Mouse (Mus musculus) liver, postnatal 0 days (tissue): ENCODE measurements around the gene Mob3b. TPM values are rescaled to one million over a fixed set of nuclear protein-coding genes. Genes with fewer than 3 reads are reported as not detected.

Experiments used
- ATAC-seq: fragments of 200-750 bp; cut with Nextera tagmentation; 2 replicates; pipeline ENCODE4 v1.8.0; 2017; ENCODE audit warnings: mild to moderate bottlenecking, moderate library complexity
- DNase-seq: peaks from one replicate; pipeline ENCODE4 v3.0.0-alpha.2; 2016
- H3K27ac ChIP-seq: fragments of 300-500 bp; sonication (generic); 2 replicates; pipeline ENCODE4 v1.5.1; 2014; ENCODE audit warnings: antibody characterized with exemption, moderate library complexity, mild to moderate bottlenecking, low read depth
- H3K27me3 ChIP-seq: fragments of 300-500 bp; sonication (generic); 2 replicates; pipeline ENCODE4 v1.6.1; 2014; ENCODE audit warnings: low read length, control low read depth, mixed read lengths; ENCODE audit not compliant: insufficient read depth
- H3K36me3 ChIP-seq: fragments of 300-500 bp; sonication (generic); replicated peaks from 2 replicates; pipeline ENCODE4 v1.6.1; 2014; ENCODE audit warnings: mild to moderate bottlenecking, control low read depth, low read length, moderate library complexity, mixed read lengths; ENCODE audit not compliant: insufficient read depth
- H3K4me1 ChIP-seq: fragments of 300-500 bp; sonication (generic); 2 replicates; pipeline ENCODE4 v1.6.1; 2014; ENCODE audit warnings: antibody characterized with exemption, mild to moderate bottlenecking, control low read depth; ENCODE audit not compliant: insufficient read depth
- H3K4me2 ChIP-seq: fragments of 300-500 bp; sonication (generic); 2 replicates; pipeline ENCODE4 v1.6.1; 2014; ENCODE audit warnings: low read depth, mild to moderate bottlenecking, low read length, moderate library complexity, mixed read lengths
- H3K4me3 ChIP-seq: fragments of 300-500 bp; sonication (generic); 2 replicates; pipeline ENCODE4 v1.5.1; 2014; ENCODE audit warnings: low read depth, low read length
- H3K9ac ChIP-seq: fragments of 300-500 bp; sonication (generic); replicated peaks from 2 replicates; pipeline ENCODE4 v1.6.1; 2014; ENCODE audit warnings: mild to moderate bottlenecking, moderate library complexity
- H3K9me3 ChIP-seq: fragments of 300-500 bp; sonication (generic); 2 replicates; pipeline ENCODE4 v1.6.1; 2016; ENCODE audit warnings: mild to moderate bottlenecking, control low read depth, low read length, mixed read lengths
- CTCF ChIP-seq: sonication (generic); IDR thresholded peaks from 2 replicates; pipeline ENCODE4 v1.5.1; 2016; ENCODE audit warnings: antibody characterized with exemption, low read depth
- EP300 ChIP-seq: IDR thresholded peaks from 2 replicates; pipeline ENCODE4 v1.6.1; 2016; ENCODE audit warnings: antibody characterized with exemption, low read depth, mild to moderate bottlenecking
- WGBS: fragments of 180-500 bp; shearing (Covaris S2); extraction: QIAGEN DNeasy Blood & Tissue Kit; methylation state at CpG from one replicate; pipeline ENCODE4 v1.1.7; 2014; ENCODE audit not compliant: insufficient replicate concordance; 5-methylcytosine and 5-hydroxymethylcytosine counted together
- polyA plus RNA-seq: library from polyadenylated mRNA; unstranded; fragments of >200 nt; fragmentation: Nextera tagmentation; extraction: Ambion mirVana; gene quantifications from 2 replicates; pipeline ENCODE4 v1.2.1, GENCODE M21; 2015

Mob3b gene
- polyA plus RNA-seq, 1 experiment from 2014 or later: 13.6 TPM

DNA sequence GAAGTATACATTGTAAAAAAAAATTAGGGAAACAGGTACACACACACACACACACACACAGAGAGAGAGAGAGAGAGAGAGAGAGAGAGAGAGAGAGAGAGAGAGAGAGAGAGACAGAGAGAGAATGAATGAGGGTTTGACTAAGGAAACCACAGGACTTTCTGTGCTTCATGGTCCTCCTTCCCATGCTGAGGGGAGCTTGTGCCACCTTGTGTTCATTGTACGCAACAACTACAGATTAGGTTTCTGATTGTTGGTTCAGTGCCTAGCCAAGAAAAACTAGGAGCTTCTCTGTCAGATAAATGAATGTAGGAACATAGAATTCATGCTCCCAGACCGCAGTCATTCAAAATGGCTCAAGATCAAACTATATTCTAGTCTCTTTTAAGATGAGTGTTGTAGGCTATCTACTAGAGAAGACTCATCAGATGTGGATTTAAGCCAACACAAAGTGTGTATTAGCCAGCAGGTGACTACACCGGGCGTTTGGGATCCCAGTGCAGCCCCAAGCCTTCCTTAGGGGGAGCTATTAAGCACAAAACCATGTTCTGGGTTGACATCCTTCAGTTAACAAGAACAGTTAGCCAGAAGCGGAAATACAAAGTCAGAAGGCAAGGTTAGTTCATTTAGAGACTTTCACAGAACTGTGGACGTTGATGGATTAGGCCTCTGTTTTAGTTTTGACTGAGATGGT is 235.0 kb downstream of the Mob3b start:
- 58% methylated on average over 6 of the region's 6 CpGs for WGBS
- peak; percentile 62 for ATAC-seq

DNA sequence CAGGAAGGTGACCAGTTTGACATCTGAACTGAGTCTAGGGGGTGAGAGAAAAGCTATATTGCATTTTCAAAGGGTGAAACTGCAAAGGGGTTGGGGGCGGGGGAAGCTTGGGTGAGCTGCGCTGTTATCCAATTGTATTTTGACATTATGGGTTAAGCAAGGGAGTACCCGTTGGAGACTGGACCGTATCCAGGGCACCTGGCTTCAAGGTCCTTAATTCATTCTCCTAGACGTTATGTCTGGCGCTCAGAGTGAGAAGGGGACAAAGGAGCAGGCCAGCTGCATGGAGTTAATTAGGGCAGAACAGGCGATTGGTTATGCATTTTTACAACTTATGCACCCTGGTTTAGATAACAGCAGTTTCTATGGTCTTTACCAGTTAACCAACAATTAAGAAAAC is 239.9 kb downstream of the Mob3b start:
- Histone ChIP-seq H3K4me3 (no peak overlapping the region), H3K4me2 (no peak overlapping the region), H3K27ac (no peak overlapping the region), H3K4me1 (no peaks in the 10 kb centered on the region), H3K9me3 (no peaks in the 10 kb centered on the region), H3K27me3 (no peaks in the 10 kb centered on the region), H3K36me3 (no peaks in the 10 kb centered on the region), H3K9ac (no peak overlapping the region)
- TF ChIP-seq EP300 (no peak), CTCF (no peak)
- 75% methylated on average over 7 of the region's 7 CpGs for WGBS
- DNase-seq (no peak), ATAC-seq (no peak)

More for the DNA sequence above, 235.0 kb downstream of the Mob3b start:
- Histone ChIP-seq H3K9ac (no peak overlapping the region), H3K4me1 (no peaks in the 10 kb centered on the region), H3K27ac (no peak overlapping the region), H3K9me3 (no peaks in the 10 kb centered on the region), H3K36me3 (no peaks in the 10 kb centered on the region), H3K4me3 (no peak overlapping the region), H3K4me2 (no peak overlapping the region), H3K27me3 (no peaks in the 10 kb centered on the region)
- DNase-seq: no peak
- no peak for TF ChIP-seq EP300
- TF ChIP-seq CTCF: peak; percentile 91

DNA sequence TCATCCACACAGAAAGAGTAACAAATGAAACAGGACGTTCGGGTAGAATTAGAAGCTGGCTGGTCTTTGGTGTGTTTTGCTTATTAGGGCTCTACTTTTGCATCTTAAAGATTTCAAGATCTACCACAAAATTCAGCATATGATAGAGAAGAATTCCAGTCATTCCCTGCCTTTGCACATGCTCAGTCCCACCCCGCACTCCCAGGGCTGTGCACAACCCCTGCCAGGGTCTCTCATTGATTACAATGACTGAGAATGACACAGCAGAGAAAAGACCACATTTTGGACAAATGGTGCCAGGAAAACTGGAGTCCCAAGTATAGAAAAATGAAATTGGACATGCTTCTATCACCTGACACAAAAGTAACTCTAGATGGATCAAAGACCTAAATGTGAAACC is 245.1 kb downstream of the Mob3b start:
- Histone ChIP-seq H3K36me3 (no peaks in the 10 kb centered on the region), H3K9me3 (no peaks in the 10 kb centered on the region), H3K27me3 (no peaks in the 10 kb centered on the region), H3K4me3 (no peak overlapping the region), H3K27ac (no peak overlapping the region), H3K4me1 (no peaks in the 10 kb centered on the region), H3K4me2 (no peak overlapping the region), H3K9ac (no peak overlapping the region)
- TF ChIP-seq EP300 (no peak), CTCF (no peak)
- ATAC-seq: no peak
- no peak for DNase-seq
- 73% methylated on average over 3 of the region's 3 CpGs for WGBS

DNA sequence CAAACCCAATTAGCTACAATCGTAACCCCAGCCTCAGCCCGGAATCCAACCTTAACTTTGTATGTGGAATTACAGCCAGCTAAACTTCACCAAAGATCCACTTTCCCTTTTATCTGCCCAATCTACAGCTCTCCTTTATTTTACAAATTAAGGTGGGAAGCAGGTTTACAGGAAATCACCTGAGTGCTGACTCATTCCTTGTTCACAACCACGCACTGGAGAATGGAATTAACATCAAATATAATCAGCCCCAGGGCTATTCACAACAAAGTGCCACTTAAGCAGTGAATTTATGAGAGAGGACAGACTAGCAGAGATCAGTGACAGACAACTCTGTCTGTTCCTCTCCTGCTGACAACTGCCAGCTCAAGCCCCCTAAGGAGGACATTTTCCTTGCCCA is 245.9 kb downstream of the Mob3b start:
- Histone ChIP-seq H3K4me1 (no peaks in the 10 kb centered on the region), H3K4me3 (no peak overlapping the region), H3K9me3 (no peaks in the 10 kb centered on the region), H3K36me3 (no peaks in the 10 kb centered on the region), H3K9ac (no peak overlapping the region), H3K27ac (no peak overlapping the region), H3K27me3 (no peaks in the 10 kb centered on the region), H3K4me2 (no peak overlapping the region)
- ATAC-seq (no peak), DNase-seq (no peak)
- TF ChIP-seq CTCF (no peak), EP300 (no peak)
- WGBS: 68% methylated on average over 3 of the region's 3 CpGs

DNA sequence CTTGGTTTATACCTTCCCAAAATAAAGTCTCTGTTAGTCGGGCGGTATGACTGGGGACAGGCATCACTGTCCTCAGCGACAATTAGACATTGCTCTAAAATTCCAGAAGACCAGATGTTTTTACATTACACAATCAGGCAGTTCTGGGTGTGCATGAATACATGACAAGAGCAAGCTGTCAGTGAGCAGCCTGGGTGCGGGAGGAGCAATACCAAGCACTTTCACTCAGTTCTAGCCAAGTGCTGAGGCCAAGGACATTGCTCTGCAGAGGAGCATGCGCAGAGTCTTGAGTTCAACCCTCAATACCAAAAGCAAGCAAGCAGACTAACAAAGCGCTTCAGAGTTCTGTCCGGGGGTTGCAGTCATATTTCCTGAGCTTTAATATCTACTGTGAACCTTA is 249.2 kb downstream of the Mob3b start:
- no peak for TF ChIP-seq CTCF
- TF ChIP-seq EP300: no peak
- Histone ChIP-seq H3K27ac (no peak overlapping the region), H3K4me2 (no peak overlapping the region), H3K36me3 (no peaks in the 10 kb centered on the region), H3K27me3 (no peaks in the 10 kb centered on the region), H3K4me3 (no peak overlapping the region), H3K4me1 (no peaks in the 10 kb centered on the region), H3K9me3 (0 out of 2 replicates have a peak, but pooled peaks cover 2% of the 10 kb centered on the region), H3K9ac (no peak overlapping the region)
- 87% methylated on average over 7 of the region's 7 CpGs for WGBS
- DNase-seq: no peak
- no peak for ATAC-seq

DNA sequence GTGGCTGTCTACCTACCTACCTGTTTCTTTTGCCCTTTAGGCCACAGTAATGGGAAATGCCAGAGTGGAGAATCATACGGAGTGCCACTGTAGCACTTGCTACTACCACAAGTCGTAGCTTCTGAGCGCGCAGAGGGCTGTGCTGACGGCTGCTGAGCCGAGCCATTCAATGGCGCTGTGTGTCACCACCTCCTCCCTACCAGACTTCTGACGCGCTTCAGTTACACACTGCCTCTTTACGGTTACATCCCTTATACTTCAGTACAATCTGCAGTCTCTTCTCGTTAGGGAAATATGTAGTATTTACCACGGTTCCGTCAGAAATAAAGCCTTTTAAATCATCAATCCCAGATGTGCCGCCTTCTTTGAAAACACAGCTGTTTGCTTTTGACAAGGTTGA is 250.3 kb downstream of the Mob3b start:
- no peak for ATAC-seq
- 69% methylated on average over 14 of the region's 14 CpGs for WGBS
- no peak for TF ChIP-seq EP300
- no peak for TF ChIP-seq CTCF
- Histone ChIP-seq H3K36me3 (no peaks in the 10 kb centered on the region), H3K27ac (no peak overlapping the region), H3K9ac (no peak overlapping the region), H3K9me3 (0 out of 2 replicates have a peak, but pooled peaks cover 2% of the 10 kb centered on the region), H3K4me3 (no peak overlapping the region), H3K4me2 (no peak overlapping the region), H3K27me3 (no peaks in the 10 kb centered on the region), H3K4me1 (no peaks in the 10 kb centered on the region)
- no peak for DNase-seq
